Mouse (Mus musculus) heart, postnatal 36 days (tissue): ENCODE measurements at regions not wholly inside any gene's neighbourhood (a gene's known extent, or its start where the extent isn't known, plus 50 kb on each side); places are given as distances from the start of the nearest gene placed in this dataset.

Source experiments
- DNase-seq, 2 experiments: peaks; one replicate each; pipeline ENCODE4 v3.0.0; 2021 to 2022
- intact Hi-C: fragments of 180-260 bp; cut with DNase I; formaldehyde crosslinking; loops from one replicate; pipeline ENCODE4 v1.15.1; 2025

DNA sequence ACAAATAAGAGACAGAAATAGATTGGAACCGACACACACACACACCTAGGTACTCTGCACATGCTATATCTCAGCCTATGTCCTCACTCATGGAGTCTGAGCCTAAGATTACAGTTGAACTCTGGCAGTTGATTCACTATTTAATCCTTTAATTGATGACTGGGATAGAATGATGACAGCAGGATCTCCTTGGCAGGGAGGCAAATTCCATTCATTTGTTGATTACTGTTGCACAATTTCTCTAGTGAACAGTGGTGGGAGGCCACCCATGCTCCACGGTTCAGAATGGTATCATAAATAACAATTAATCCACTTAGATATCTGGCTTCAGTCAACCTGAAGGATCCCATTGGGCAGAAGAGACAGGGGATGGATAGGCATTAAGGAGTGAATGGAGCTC, 181.3 kb upstream of the Auts2 start:
- intact Hi-C loops: loop anchor here (10.0 kb wide), 1 partner anchor 270 kb away; no protein-coding TSS in a partner anchor
- DNase-seq: no peak

DNA sequence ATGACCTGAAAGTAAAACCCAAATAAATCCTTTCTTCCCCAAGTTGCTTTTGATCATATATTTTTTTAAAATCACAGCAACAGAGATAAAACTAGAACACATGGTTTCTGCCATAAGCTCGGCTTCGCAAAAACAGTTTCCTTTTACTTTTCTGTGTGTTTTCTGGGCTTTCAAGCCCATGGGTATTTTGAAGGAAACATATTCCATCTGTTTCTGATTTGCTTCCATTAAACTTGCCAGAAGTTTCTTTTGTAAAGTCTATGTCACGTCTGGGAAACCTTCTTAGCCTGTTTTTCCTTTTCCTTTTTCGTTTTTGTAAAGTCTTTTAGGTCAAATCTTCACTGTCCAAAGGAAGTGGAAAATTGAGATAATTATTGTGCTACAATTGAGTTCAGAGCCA, 167.2 kb upstream of the Auts2 start:
- no peak for DNase-seq
- intact Hi-C loops: no loop called here

DNA sequence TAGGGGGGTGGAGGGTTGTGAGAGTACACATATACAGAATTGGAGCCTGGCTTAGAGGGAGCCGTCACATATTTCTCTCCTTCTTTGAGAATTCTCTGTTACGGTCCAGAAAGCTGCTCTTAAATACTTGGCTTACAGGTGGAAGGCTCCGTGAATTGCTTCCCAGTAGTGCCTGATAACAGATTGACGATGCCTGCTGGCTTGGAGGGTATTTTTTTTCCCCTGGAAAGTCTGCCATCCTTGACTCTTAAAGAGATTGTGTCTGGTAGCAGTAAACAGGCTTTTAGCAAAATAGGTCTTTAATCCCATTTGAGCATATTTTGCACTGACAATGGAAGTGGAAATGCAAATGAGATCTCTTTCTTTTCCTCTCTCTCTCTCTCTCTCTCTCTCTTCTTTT, 164.4 kb upstream of the Auts2 start:
- intact Hi-C loops: no loop called here
- DNase-seq: no peak

DNA sequence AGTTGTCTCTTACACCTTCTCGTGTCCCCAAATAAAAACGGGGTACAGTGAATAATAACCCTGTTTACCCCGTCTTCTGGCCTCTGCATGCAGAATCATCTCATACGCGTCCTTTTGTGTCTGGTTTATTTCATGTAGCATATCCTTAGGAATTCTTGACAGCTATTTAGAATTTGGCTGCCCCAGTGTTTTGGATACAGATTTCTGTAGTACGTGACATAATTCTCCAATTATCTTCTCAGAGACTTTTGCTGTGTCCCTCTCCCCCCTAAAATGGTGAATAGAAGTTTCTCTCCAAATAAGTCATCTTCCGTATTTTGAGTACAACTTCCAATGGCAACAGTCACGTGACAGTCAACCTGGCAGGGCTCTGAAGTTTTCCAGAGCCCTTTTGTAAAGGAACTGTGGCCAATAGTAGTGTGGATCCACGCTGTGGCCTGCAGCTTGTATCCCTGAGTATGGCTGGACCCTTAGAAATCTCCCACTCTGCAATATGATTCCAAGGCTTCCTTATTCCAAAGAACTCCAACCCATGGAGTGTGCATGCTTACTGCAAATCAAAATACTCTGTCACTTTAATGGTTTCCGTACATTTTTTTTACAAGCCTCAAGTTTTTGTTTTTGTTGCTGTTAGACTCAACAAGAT, 160.4 kb upstream of the Auts2 start:
- DNase-seq: peak in 1 of 2 experiments; percentile 13
- intact Hi-C loops: no loop called here

DNA sequence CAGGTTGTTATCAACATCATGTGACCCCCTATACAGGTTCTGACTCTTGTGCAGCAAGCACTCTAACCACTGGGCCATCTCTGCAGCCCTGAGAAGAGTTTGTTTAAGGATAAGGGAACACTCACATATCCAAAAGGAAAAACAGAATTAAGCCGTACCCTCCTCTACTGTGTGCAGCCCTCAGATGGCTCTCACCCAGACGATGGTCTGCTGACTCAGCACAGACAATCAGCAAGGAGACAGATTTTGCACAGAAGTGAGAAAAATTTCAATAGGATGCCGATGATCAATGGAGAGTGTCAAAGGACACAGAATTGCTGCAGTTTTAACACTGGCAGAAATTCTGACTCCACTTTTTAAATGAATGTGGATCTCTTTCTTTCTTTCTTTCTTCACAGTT, 159.4 kb upstream of the Auts2 start:
- intact Hi-C loops: no loop called here
- DNase-seq: no peak

DNA sequence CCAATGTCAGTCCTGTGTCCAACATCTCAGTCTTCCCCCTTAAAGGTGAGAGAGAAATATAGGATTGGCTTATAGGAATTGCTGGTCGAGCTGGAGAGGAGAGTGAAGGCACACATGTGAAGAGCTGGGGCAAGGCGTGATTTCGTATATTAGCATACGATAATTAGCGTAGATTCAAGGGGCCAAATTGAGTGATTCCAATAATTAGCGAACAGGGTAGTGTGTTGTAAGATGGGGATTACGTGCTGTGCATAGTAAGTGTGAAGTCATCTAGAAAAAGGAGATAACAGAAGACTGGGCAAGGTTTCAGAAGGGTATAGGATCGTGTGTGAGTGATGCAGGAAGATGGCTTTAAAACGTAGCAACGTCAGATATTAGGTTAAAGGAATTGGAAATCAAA, 147.6 kb upstream of the Auts2 start:
- DNase-seq: no peak
- intact Hi-C loops: no loop called here

DNA sequence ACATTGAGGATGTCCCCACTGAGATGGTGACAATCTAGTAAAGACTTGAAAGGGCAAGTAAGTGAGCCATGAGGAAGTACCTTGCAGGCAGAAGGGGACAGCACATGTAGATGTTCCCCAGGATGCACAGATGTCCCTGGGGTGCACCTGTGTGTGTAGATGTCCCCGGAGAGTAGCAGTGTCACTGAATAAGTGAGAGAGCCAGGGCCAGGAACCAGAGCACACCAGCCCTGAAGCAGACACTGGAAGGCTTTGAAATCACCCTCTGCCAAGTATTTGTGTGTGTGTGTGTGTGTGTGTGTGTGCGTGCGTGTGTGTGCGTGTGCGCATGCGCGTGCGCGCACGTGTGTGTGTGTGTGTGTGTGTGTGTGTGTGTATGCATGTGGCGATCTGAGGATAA, 132.1 kb upstream of the Auts2 start:
- no peak for DNase-seq
- intact Hi-C loops: no loop called here

DNA sequence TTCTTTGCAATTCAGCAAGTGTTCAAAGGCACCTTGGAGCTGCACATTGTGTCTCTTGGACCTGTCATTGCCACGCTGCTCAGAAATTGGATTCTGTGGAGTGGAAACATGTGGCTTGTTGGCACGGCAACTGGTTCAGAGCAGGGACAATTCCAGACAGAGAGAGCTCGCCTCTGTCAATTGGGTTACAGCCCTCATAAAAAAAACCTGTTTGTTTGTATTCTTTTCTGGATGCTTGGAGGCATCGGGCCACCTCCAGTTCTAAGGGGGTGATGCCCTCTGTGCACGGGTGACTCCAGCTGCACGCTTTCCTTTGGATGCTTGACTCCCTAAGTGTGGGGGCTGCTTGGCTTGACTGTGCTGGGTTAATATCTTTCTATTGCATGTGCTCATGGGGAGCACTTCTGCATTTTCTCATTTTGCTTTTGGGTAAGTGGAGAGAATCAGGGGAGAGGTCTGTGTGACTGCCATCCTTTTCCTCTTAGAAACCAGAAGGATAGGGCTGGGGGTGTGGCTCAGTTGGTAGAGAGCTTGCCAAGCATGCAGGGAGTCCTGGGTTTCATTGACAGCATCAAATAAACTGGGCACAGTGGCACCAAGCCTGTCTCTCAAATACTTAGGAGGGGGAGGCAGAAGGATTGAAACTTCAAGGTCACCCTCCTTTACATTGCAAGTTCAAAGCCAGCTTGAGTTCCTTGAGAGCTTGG, 130.6 kb upstream of the Auts2 start:
- intact Hi-C loops: no loop called here
- peak in 1 of 2 experiments; percentile 30 for DNase-seq

DNA sequence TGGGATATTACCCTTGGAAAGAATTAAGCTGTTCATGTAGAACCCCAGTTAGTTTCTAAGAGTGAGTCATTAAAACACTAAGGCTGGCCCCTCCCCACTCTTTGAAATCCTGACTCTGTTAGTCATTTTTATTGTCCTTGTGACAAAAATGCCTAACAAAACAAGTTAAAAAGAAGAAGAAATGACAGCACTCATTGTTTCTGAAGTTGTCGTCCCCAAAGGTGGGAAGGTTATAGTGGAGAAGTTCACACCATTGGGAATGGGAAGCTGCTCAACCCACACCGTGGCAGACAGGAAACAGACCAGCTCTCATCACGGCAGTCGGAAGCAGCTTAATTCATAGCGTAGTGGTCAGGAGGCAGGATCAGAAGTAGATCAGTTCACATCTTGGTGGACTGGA, 128.4 kb upstream of the Auts2 start:
- no peak for DNase-seq
- intact Hi-C loops: no loop called here

DNA sequence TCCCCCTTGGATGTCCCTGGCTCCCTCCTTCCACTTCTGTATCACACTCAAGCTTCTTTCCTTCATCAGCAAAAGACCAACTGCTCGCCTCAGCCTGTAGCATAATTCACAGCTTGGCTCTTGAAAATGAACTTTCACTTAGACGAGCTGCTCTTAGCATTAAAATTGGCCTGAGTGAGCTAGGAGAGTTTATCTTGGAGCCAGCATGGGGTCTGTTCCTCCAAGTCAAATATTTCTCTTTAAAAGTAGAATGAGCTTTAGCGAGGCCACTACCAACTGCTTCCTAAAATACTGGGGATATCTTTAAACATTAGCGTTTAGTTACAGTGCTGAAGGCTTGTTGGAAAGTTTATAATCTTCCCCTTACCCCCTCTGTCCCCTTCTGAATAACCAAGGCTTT, 124.2 kb upstream of the Auts2 start:
- intact Hi-C loops: no loop called here
- DNase-seq: no peak

DNA sequence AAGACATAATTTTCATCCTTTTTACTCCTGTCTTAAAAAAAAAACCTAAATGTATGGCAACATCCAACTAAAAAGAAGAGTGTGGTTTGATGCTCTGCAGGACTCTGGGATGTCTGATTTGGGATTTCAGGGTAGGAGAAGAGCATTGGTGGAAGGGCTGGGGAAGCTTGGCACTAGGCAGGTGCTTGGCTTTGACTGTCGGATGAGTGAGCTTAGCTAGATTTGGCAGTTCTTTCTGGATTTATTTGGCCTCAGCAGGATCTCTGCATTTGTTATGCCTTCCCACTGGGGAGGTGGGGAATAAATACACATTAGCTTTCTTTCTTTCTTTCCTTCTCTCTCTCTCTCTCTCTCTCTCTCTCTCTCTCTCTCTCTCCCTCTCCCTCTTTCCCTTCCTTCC, 118.1 kb upstream of the Auts2 start:
- no peak for DNase-seq
- intact Hi-C loops: no loop called here

DNA sequence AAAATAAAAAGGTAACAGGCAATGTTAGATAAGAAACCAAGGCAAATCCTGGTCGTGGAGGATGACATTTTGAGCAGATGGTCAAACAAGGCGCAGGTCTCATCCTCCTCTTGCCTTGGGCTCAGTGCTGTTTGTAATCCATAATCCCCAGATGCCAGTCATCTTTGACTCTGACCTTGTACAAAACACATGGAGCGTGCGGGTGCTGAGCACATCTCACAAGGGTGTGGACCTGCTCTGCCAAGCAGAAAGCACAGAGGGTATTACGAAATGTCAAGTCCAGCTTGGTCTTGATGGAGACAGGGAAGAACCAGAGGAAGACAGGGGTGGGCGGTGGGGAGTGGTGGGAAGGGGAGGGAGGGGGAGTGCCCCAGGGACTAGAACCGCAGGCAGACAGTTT, 116.9 kb upstream of the Auts2 start:
- DNase-seq: no peak

DNA sequence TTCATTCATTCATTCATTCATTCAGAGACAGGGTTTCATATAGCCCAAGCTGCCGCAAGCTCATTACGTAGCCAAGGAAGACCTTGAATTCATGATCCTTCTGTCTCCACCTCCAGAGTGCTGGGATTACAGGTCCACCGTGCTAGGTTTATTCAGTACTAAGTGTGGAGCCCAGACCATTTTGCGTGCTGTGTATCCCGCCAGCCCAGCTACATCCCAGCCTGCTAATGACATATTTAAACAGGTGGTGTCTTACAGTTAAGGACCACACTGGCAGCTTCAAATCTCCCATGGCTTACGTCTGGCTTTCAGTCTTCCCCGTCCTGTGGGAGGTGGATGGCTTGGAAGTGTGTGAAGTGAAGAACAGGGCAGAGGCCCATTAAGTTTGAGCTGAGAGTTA, 111.2 kb upstream of the Auts2 start:
- intact Hi-C loops: no loop called here

More for the DNA sequence above, 116.9 kb upstream of the Auts2 start:
- intact Hi-C loops: no loop called here

DNA sequence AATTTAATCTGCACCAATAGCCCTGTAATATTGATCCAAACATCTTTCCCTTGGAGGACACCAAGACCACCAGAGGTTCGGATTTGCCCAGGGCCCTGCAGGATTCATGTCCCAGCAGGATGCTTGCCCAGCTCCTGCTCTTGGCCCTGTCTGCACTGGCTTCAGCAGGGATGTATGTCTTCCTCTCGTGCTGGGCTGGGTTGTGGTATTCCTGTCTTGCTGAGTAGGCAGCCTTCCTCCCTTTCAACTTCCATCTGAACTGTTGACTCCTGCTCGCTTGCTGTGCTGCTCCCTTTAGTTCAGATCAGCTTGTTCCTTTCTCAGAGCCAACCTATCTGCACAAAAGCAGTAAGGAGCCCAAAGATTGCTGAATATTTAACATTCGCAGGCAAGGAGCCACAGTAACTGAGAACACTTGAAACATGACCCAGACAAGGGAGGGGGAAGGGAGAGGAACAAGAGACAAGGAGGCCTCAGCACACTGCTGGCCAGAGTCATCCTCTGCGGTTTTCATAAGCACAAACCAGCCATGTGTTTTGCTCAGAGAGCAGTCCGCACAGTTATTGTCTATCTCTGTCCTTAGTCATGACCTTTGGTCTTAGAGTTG, 110.7 kb upstream of the Auts2 start:
- peak; percentile 17 to 34 for DNase-seq
- intact Hi-C loops: no loop called here

More for the DNA sequence above, 111.2 kb upstream of the Auts2 start:
- no peak for DNase-seq

DNA sequence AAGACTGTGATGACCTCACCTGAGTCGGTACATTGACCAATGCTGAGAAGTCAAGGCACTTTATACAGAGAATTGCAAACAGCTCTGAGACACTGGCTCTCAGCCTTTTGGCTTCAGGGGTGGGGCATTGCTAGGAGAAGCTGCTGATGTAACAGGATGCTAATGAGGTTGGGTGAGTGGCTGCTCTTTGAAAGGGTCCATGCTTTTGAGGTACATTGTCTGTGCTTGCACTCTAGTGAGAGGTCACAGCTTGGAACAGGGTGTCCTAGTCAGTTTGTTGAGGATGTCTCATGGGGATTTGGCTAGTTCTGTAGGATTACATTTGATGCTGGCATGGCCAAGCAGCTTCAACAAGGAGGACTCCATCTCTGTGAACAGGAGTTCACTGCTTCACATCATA, 109.1 kb upstream of the Auts2 start:
- intact Hi-C loops: no loop called here

DNA sequence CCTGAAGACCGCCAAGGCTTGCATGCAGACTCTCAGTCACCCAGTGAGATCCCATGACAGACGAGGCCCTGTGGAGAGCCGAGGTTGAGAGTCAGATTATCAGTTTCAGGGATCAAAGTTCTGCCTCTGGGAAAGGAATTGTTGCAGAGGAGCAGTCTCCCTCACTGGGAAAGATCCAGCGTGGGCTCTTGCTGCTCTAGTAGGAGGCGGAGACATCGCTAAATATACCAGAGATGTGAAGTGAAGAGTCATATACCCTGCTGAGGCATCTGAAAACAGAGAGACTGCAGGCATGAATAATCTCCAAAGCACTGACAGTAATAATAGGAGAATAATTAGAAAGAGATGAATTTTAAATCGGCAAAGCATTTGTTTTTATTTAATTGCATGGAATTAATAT, 106.6 kb upstream of the Auts2 start:
- intact Hi-C loops: no loop called here

More for the DNA sequence above, 109.1 kb upstream of the Auts2 start:
- peak in 1 of 2 experiments; percentile 11 for DNase-seq

DNA sequence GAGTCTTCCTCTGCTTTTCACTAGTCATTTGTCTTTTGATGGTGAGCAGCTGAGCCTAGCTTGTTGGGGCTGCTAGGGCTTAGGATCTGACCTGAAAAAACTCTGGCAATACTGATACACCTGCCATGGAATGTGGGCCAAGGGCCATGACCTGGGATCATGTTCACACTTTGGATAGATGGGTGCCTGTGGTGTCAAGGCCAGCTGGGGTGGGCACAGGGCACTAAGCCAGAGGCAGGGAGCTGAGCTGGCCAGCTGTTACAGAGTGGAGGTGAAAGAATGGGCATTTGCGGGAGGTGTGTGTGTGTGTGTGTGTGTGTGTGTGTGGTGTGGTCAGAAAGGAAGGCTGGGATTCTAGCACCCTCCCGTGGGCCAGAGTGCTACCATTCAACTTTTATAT, 105.6 kb upstream of the Auts2 start:
- no peak for DNase-seq
- intact Hi-C loops: no loop called here

More for the DNA sequence above, 106.6 kb upstream of the Auts2 start:
- DNase-seq: no peak

DNA sequence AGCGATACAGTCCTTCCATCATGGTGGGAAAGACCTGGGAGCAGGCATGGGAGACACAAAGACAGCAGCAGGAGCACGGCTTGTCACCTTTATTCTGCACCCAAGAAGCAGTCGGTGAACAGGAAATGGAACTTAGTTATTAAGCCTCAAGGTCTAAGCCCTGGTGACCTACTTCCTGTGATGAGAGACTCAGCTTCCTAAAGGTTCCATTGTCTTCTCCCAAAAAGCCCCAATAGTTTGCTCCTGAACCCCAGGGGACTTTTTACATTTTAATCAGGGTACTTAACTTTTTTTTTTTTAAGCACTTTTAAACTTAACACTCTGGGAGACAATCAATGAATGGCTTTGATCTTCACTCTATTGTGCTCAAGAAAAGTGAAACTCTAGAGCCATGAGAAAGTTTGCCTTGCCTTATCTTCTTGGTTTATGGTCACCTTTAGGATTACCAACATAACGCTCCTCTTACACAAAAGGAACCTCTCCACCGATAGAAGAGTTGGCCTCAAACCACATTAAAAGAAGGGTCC, 101.6 kb upstream of the Auts2 start:
- DNase-seq: no peak
- intact Hi-C loops: no loop called here

DNA sequence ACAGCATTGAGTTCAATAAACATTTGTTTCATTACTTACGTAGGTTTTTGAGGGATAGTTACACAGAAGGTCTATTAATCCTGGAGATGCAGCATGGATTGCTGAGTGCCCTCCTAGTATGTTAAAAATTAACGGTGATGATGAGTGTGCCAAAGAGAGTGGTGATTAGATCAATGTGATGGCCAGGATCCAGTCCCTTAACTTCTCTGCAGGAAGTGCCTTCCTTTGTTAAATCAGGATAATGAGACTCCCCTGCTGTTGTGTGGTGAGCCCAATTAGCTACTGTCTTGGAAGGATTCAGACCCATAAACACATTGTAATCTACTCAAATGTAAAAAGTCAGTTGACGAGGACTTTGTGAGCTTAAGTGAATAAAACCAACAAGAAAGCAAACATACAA, 100.1 kb upstream of the Auts2 start:
- intact Hi-C loops: no loop called here
- DNase-seq: no peak

DNA sequence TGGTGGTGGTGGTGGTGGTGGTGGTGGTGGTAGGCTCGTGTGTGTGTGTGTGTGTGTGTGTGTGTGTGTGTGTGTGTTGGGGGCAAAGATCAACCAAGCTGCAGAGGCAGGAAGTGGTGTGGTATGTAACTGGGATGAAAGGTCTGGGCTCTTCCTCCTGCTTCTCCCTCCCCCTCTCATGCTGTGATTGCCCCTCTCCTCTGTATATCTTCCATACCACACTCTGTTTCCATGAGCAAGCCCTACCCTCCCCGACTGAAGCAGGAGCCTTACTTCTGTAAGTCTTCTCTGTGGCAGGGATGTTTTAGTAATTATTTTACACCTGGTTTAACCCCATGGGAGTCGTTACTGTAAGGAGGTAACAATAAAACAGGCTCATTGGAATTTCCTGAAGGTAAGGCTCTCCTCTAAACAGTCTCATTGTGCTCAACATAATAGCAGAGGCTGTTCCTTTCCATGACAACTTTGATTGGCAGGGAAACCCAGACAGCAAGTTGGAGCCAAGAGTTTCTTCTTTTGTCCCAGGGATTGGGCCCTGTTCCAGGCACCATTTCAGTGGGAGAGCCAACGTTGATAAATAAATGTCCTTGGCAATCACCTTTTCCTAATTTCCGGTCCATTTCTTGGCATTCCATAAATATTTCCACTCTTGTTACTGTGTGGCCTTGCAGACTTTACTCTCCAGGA, 90.2 kb upstream of the Auts2 start:
- intact Hi-C loops: loop anchor here (5.0 kb wide), 1 partner anchor 91 kb away; the partner anchor contains the start of gene Auts2
- DNase-seq: peak; percentile 38 to 42

DNA sequence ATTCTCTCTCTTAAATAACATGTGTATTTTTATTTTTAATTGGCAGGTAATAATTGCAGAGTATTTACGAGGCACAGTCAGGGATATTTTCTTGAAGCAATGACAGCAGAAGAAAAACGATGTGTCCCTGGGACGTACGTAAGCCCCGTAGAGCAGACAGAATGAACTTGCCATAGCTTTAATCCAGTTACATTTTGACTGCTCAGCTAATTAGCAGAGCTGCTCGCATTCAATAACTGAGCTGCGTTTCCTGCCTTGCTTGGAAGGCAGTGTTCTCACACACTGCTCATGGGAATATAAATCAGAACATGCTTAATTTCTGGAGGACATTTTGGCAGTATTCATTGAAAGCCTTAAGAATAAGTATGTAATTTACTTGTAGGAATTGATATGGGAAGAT, 78.6 kb upstream of the Auts2 start:
- no peak for DNase-seq
- intact Hi-C loops: no loop called here
